Mouse (Mus musculus) MEL (cell line): Measurements from ENCODE around the gene Ccdc121. TPM values are rescaled to one million over a fixed set of nuclear protein-coding genes. Genes with fewer than 3 reads are reported as not detected.

Experiments
- DNase-seq: peaks from one replicate; pipeline ENCODE4 v3.0.0; 2011; ENCODE audit warnings: low read depth, low spot score
- H3K27ac ChIP-seq: 2 replicates; pipeline ENCODE4 v1.5.1; 2012; ENCODE audit warnings: low read depth, mild to moderate bottlenecking, control low read depth, low read length, moderate library complexity; ENCODE audit not compliant: control insufficient read depth
- H3K27me3 ChIP-seq, 2 experiments: fragments of 150-350 bp in 1 of 2; sonication (generic) in 1 of 2; 2 replicates each; pipeline ENCODE4 v1.6.1; 2012; ENCODE audit warnings: low read length in 2 of 2, mild to moderate bottlenecking in 2 of 2, improper control_type of control experiment in 1 of 2, moderate library complexity in 1 of 2; ENCODE audit not compliant: insufficient read depth in 2 of 2, control insufficient read depth in 1 of 2
- H3K36me3 ChIP-seq, 2 experiments: 2 replicates each; pipeline ENCODE4 v1.6.1; 2012 to 2014; ENCODE audit warnings: low read length in 2 of 2, improper control_type of control experiment in 1 of 2, inconsistent platforms in 1 of 2, mild to moderate bottlenecking in 1 of 2; ENCODE audit not compliant: insufficient read depth in 2 of 2, control insufficient read depth in 1 of 2
- H3K4me1 ChIP-seq, 2 experiments: fragments of 150-350 bp in 1 of 2; sonication (generic) in 1 of 2; 2 replicates each; pipeline ENCODE4 v1.6.1; 2012; ENCODE audit warnings: low read length in 2 of 2, improper control_type of control experiment in 1 of 2, mild to moderate bottlenecking in 1 of 2; ENCODE audit not compliant: insufficient read depth in 2 of 2, control insufficient read depth in 1 of 2
- H3K4me3 ChIP-seq, 2 experiments: fragments of 150-350 bp in 1 of 2; sonication (generic) in 1 of 2; 2 replicates each; pipeline ENCODE4 v1.5.1; 2012; ENCODE audit warnings: low read depth in 2 of 2, low read length in 2 of 2, mild to moderate bottlenecking in 2 of 2, moderate library complexity in 2 of 2, control low read depth in 1 of 2, improper control_type of control experiment in 1 of 2; ENCODE audit not compliant: control insufficient read depth in 1 of 2, insufficient read depth in 1 of 2
- H3K79me2 ChIP-seq: 2 replicates; pipeline ENCODE4 v1.6.1; 2012; ENCODE audit warnings: mild to moderate bottlenecking, low read length, moderate library complexity; ENCODE audit not compliant: control insufficient read depth, poor library complexity, insufficient read depth
- H3K9ac ChIP-seq: 2 replicates; pipeline ENCODE4 v1.6.1; 2012; ENCODE audit warnings: low read depth, mild to moderate bottlenecking, control low read depth, low read length, moderate library complexity; ENCODE audit not compliant: control insufficient read depth, poor library complexity, severe bottlenecking
- H3K9me3 ChIP-seq: fragments of 150-350 bp; sonication (generic); replicated peaks from 2 replicates; pipeline ENCODE4 v1.6.1; 2012; ENCODE audit warnings: mild to moderate bottlenecking, low read length, improper control_type of control experiment, moderate library complexity; ENCODE audit not compliant: insufficient read depth
- CHD1 ChIP-seq: IDR thresholded peaks from 2 replicates; pipeline ENCODE4 v1.6.1; 2012; ENCODE audit warnings: low read depth, mild to moderate bottlenecking, inconsistent platforms, low read length, improper control_type of control experiment
- E2F4 ChIP-seq: IDR thresholded peaks from 2 replicates; pipeline ENCODE4 v1.6.1; 2011; ENCODE audit warnings: low read depth, low read length, improper control_type of control experiment, borderline replicate concordance
- HCFC1 ChIP-seq: IDR thresholded peaks from 2 replicates; pipeline ENCODE4 v1.6.1; 2012; ENCODE audit warnings: low read depth, mild to moderate bottlenecking, inconsistent platforms, low read length, improper control_type of control experiment, moderate library complexity
- KAT2A ChIP-seq: conservative IDR thresholded peaks from 2 replicates; pipeline ENCODE4 v1.6.1; 2012; ENCODE audit warnings: low read depth, low read length, improper control_type of control experiment, inconsistent platforms
- MAFK ChIP-seq: IDR thresholded peaks from 2 replicates; pipeline ENCODE4 v1.6.1; 2011; ENCODE audit warnings: low read depth, mild to moderate bottlenecking, low read length, improper control_type of control experiment, borderline replicate concordance
- MAZ ChIP-seq: IDR thresholded peaks from 2 replicates; pipeline ENCODE4 v1.6.1; 2012; ENCODE audit warnings: low read depth, mild to moderate bottlenecking, inconsistent platforms, low read length, improper control_type of control experiment
- MEF2A ChIP-seq: IDR thresholded peaks from 2 replicates; pipeline ENCODE4 v1.6.1; 2014; ENCODE audit warnings: low read depth, mild to moderate bottlenecking, inconsistent platforms, low read length, improper control_type of control experiment; ENCODE audit not compliant: poor library complexity, insufficient replicate concordance, severe bottlenecking; ENCODE audit errors: extremely low read depth
- MXI1 ChIP-seq: IDR thresholded peaks from 2 replicates; pipeline ENCODE4 v1.6.1; 2011; ENCODE audit warnings: mild to moderate bottlenecking, low read depth, low read length, improper control_type of control experiment
- MYC ChIP-seq: IDR thresholded peaks from 2 replicates; pipeline ENCODE4 v1.6.1; 2011; ENCODE audit warnings: low read depth, mild to moderate bottlenecking, low read length, improper control_type of control experiment, moderate library complexity
- NRF1 ChIP-seq: IDR thresholded peaks from 2 replicates; pipeline ENCODE4 v1.6.1; 2014; ENCODE audit warnings: low read depth, mild to moderate bottlenecking, inconsistent platforms, low read length, improper control_type of control experiment, moderate library complexity; ENCODE audit not compliant: poor library complexity, insufficient read depth, severe bottlenecking
- POLR2A ChIP-seq, 2 experiments: IDR thresholded peaks; 2 replicates each; pipeline ENCODE4 v1.6.1; 2011 to 2012; ENCODE audit warnings: low read length in 2 of 2, mild to moderate bottlenecking in 2 of 2, control low read depth in 1 of 2, improper control_type of control experiment in 1 of 2, low read depth in 1 of 2, moderate library complexity in 1 of 2; ENCODE audit not compliant: control insufficient read depth in 1 of 2, insufficient read depth in 1 of 2, poor library complexity in 1 of 2
- POLR2AphosphoS2 ChIP-seq: IDR thresholded peaks from 2 replicates; pipeline ENCODE4 v1.6.1; 2011; ENCODE audit warnings: low read length, improper control_type of control experiment
- POLR2AphosphoS5 ChIP-seq: IDR thresholded peaks from 2 replicates; pipeline ENCODE4 v1.6.1; 2012; ENCODE audit warnings: low read depth, borderline replicate concordance, mild to moderate bottlenecking, inconsistent platforms, low read length, moderate library complexity, mixed read lengths
- RAD21 ChIP-seq: IDR thresholded peaks from 2 replicates; pipeline ENCODE4 v1.6.1; 2011; ENCODE audit warnings: mild to moderate bottlenecking, low read depth, low read length, improper control_type of control experiment
- RCOR1 ChIP-seq: IDR thresholded peaks from 2 replicates; pipeline ENCODE4 v1.6.1; 2012; ENCODE audit warnings: low read depth, mild to moderate bottlenecking, inconsistent platforms, low read length, improper control_type of control experiment
- SIN3A ChIP-seq: IDR thresholded peaks from 2 replicates; pipeline ENCODE4 v1.6.1; 2012; ENCODE audit warnings: low read length, improper control_type of control experiment, inconsistent platforms
- TAL1 ChIP-seq: IDR thresholded peaks from 2 replicates; pipeline ENCODE4 v1.6.1; 2012; ENCODE audit warnings: mild to moderate bottlenecking, inconsistent platforms, low read length, moderate library complexity, mixed read lengths
- TBP ChIP-seq: IDR thresholded peaks from 2 replicates; pipeline ENCODE4 v1.8.0; 2011; ENCODE audit warnings: low read depth, low read length, improper control_type of control experiment
- UBTF ChIP-seq: IDR thresholded peaks from 2 replicates; pipeline ENCODE4 v1.6.1; 2012; ENCODE audit warnings: low read depth, mild to moderate bottlenecking, inconsistent platforms, low read length, improper control_type of control experiment, moderate library complexity, borderline replicate concordance; ENCODE audit not compliant: insufficient read depth
- USF1 ChIP-seq: IDR thresholded peaks from 2 replicates; pipeline ENCODE4 v1.6.1; 2014; ENCODE audit warnings: low read depth, mild to moderate bottlenecking, inconsistent platforms, low read length, improper control_type of control experiment, moderate library complexity
- USF2 ChIP-seq, 2 experiments: IDR thresholded peaks; 2 replicates each; pipeline ENCODE4 v1.6.1; 2011 to 2012; ENCODE audit warnings: improper control_type of control experiment in 2 of 2, low read length in 2 of 2, borderline replicate concordance in 1 of 2, inconsistent platforms in 1 of 2, low read depth in 1 of 2, mild to moderate bottlenecking in 1 of 2; ENCODE audit not compliant: insufficient read depth in 1 of 2
- ZC3H11A ChIP-seq: IDR thresholded peaks from 2 replicates; pipeline ENCODE4 v1.6.1; 2012; ENCODE audit warnings: low read depth, mild to moderate bottlenecking, inconsistent platforms, low read length, improper control_type of control experiment
- ZNF384 ChIP-seq: IDR thresholded peaks from 2 replicates; pipeline ENCODE4 v1.6.1; 2012; ENCODE audit warnings: low read depth, mild to moderate bottlenecking, inconsistent platforms, low read length, improper control_type of control experiment
- polyA plus RNA-seq, 2 experiments: library from polyadenylated mRNA; stranded (reverse) in 1 of 2; unstranded in 1 of 2; fragments of >175 nt in 1 of 2; fragments of >200 nt in 1 of 2; gene quantifications; 2 replicates each; pipeline versions ENCODE4 v1.2.1 to v1.2.4; 2012; ENCODE audit warnings: low replicate concordance in 2 of 2, low read depth in 1 of 2; ENCODE audit not compliant: insufficient read length in 2 of 2, insufficient read depth in 1 of 2, missing spikeins in 1 of 2
- total RNA-seq: library from RNA; depleted of rRNA; stranded (reverse); fragments of 300-350 nt; gene quantifications from 2 replicates; pipeline ENCODE4 v1.2.3, GENCODE M21; 2012

Gene Ccdc121
- total and polyA plus RNA-seq, 3 experiments = not detected

GRCm38 (mm10) chr1:181535165-181535873 is 24.1 kb upstream of the Ccdc121 start:
- TF ChIP-seq KAT2A = no peak
- no peak for TF ChIP-seq USF1
- TF ChIP-seq POLR2A (IDR thresholded peaks at IDR 0.05; ENCODE audit: control insufficient read depth in 1 of 2, insufficient read depth in 1 of 2, low read depth in 1 of 2, low read length in 2 of 2, poor library complexity in 1 of 2) = no peak
- TF ChIP-seq POLR2AphosphoS2 = no peak
- no peak for TF ChIP-seq TAL1
- no peak for TF ChIP-seq TBP
- no peak for TF ChIP-seq RAD21
- TF ChIP-seq CHD1 = no peak
- no peak for TF ChIP-seq HCFC1
- TF ChIP-seq ZNF384 = no peak
- TF ChIP-seq NRF1 = no peak
- no peak for TF ChIP-seq MAFK
- no peak overlapping the region for H3K27ac ChIP-seq
- H3K79me2 ChIP-seq = no peaks in the 10 kb centered on the region
- no peak overlapping the region for H3K9ac ChIP-seq
- no peak overlapping the region for H3K4me3 ChIP-seq
- H3K9me3 ChIP-seq = no peaks in the 10 kb centered on the region
- peaks cover 4 to 32% of the 10 kb centered on the region in 2 experiments; a peak in 3 of 4 replicates for H3K4me1 ChIP-seq
- H3K27me3 ChIP-seq = no peaks in the 10 kb centered on the region
- DNase-seq = no peak
- H3K36me3 ChIP-seq = peaks cover 0 to 15% of the 10 kb centered on the region in 2 experiments; a peak in 2 of 4 replicates

GRCm38 (mm10) chr1:181529368-181529767 is 18.1 kb upstream of the Ccdc121 start:
- H3K4me1 ChIP-seq = no peaks in the 10 kb centered on the region
- H3K4me3 ChIP-seq = no peak overlapping the region
- H3K27me3 ChIP-seq = 0 out of 4 replicates have a peak, but pooled peaks cover 0 to 1% of the 10 kb centered on the region in 2 experiments
- no peaks in the 10 kb centered on the region for H3K36me3 ChIP-seq
- H3K9me3 ChIP-seq = no peaks in the 10 kb centered on the region
- no peaks in the 10 kb centered on the region for H3K79me2 ChIP-seq
- no peak overlapping the region for H3K9ac ChIP-seq
- H3K27ac ChIP-seq = no peak overlapping the region
- no peak for DNase-seq
- TF ChIP-seq KAT2A (no peak), POLR2AphosphoS5 (no peak), USF1 (no peak), POLR2A (IDR thresholded peaks at IDR 0.05; ENCODE audit: control insufficient read depth in 1 of 2, insufficient read depth in 1 of 2, low read depth in 1 of 2, low read length in 2 of 2, poor library complexity in 1 of 2) (no peak), E2F4 (no peak), MXI1 (no peak), USF2 (IDR thresholded peaks at IDR 0.05; ENCODE audit: borderline replicate concordance in 1 of 2, insufficient read depth in 1 of 2, low read depth in 1 of 2, low read length in 2 of 2) (no peak), TBP (no peak), SIN3A (no peak), TAL1 (no peak), RCOR1 (no peak), UBTF (no peak), MYC (no peak), RAD21 (no peak), MAZ (no peak), MEF2A (no peak), ZC3H11A (no peak)
